Mouse (Mus musculus): Measurements from ENCODE around the gene Thop1. TPM values are rescaled to one million over a fixed set of nuclear protein-coding genes. Genes with fewer than 3 reads are reported as not detected.

Gene Thop1
- polyA plus RNA-seq, 1 experiment from 2014 or later: 65.8 TPM

GRCm38 (mm10) chr10:81087021-81087420, 17.2 kb downstream of the Thop1 start:
- H3K4me2 ChIP-seq (ENCODE audit: low read depth): no peak overlapping the region
- DNase-seq (ENCODE audit: low spot score): no peak
- no peak overlapping the region for H3K27ac ChIP-seq (ENCODE audit: low read depth, low read length)
- 49% methylated on average over 2 of the region's 2 CpGs for WGBS
- peaks cover 2% of the 10 kb centered on the region for H3K36me3 ChIP-seq (ENCODE audit: control insufficient read depth, insufficient read depth, low read length)
- H3K9me3 ChIP-seq (ENCODE audit: control insufficient read depth, low read length): no peaks in the 10 kb centered on the region
- no peak for ATAC-seq (ENCODE audit: insufficient read depth, low FRiP score, low TSS enrichment)
- no peaks in the 10 kb centered on the region for H3K27me3 ChIP-seq (ENCODE audit: control insufficient read depth, insufficient read depth, low read length)
- H3K9ac ChIP-seq (ENCODE audit: low read length): no peak overlapping the region
- H3K4me3 ChIP-seq (ENCODE audit: low read depth, low read length): no peak overlapping the region
- no peaks in the 10 kb centered on the region; the same call in 1 of the 2 replicates for H3K4me1 ChIP-seq (ENCODE audit: control insufficient read depth, insufficient read depth, low read length)

- Histone ChIP-seq H3K4me2 (ENCODE audit: low read depth) (no peak overlapping the region), H3K36me3 (ENCODE audit: control insufficient read depth, insufficient read depth, low read length) (no peaks in the 10 kb centered on the region), H3K9me3 (ENCODE audit: control insufficient read depth, low read length) (no peaks in the 10 kb centered on the region), H3K27ac (ENCODE audit: low read depth, low read length) (no peak overlapping the region), H3K27me3 (ENCODE audit: control insufficient read depth, insufficient read depth, low read length) (no peaks in the 10 kb centered on the region), H3K4me1 (ENCODE audit: control insufficient read depth, insufficient read depth, low read length) (no peaks in the 10 kb centered on the region; the same call in 1 of the 2 replicates), H3K9ac (ENCODE audit: low read length) (no peak overlapping the region), H3K4me3 (ENCODE audit: low read depth, low read length) (no peak overlapping the region)
- WGBS: 66% methylated on average over 2 of the region's 2 CpGs
- DNase-seq (ENCODE audit: low spot score): no peak
- ATAC-seq (ENCODE audit: insufficient read depth, low FRiP score, low TSS enrichment): no peak
Observed at GRCm38 (mm10) chr10:81089216-81089615, 19.4 kb downstream of the Thop1 start.

GRCm38 (mm10) chr10:81090621-81091020, 20.8 kb downstream of the Thop1 start:
- no peaks in the 10 kb centered on the region for H3K9me3 ChIP-seq (ENCODE audit: control insufficient read depth, low read length)
- no peaks in the 10 kb centered on the region for H3K36me3 ChIP-seq (ENCODE audit: control insufficient read depth, insufficient read depth, low read length)
- H3K9ac ChIP-seq (ENCODE audit: low read length): no peak overlapping the region
- DNase-seq (ENCODE audit: low spot score) (no peak), ATAC-seq (ENCODE audit: insufficient read depth, low FRiP score, low TSS enrichment) (no peak)
- H3K4me2 ChIP-seq (ENCODE audit: low read depth): no peak overlapping the region
- no peaks in the 10 kb centered on the region for H3K27me3 ChIP-seq (ENCODE audit: control insufficient read depth, insufficient read depth, low read length)
- WGBS: 75% methylated on average over 7 of the region's 7 CpGs
- no peaks in the 10 kb centered on the region; the same call in 1 of the 2 replicates for H3K4me1 ChIP-seq (ENCODE audit: control insufficient read depth, insufficient read depth, low read length)
- H3K27ac ChIP-seq (ENCODE audit: low read depth, low read length): no peak overlapping the region
- no peak overlapping the region for H3K4me3 ChIP-seq (ENCODE audit: low read depth, low read length)

- ATAC-seq (ENCODE audit: insufficient read depth, low FRiP score, low TSS enrichment) (no peak), DNase-seq (ENCODE audit: low spot score) (no peak)
- Histone ChIP-seq H3K4me3 (ENCODE audit: low read depth, low read length) (no peak overlapping the region), H3K36me3 (ENCODE audit: control insufficient read depth, insufficient read depth, low read length) (no peaks in the 10 kb centered on the region), H3K4me1 (ENCODE audit: control insufficient read depth, insufficient read depth, low read length) (no peaks in the 10 kb centered on the region; the same call in 1 of the 2 replicates), H3K4me2 (ENCODE audit: low read depth) (no peak overlapping the region), H3K27me3 (ENCODE audit: control insufficient read depth, insufficient read depth, low read length) (no peaks in the 10 kb centered on the region), H3K27ac (ENCODE audit: low read depth, low read length) (no peak overlapping the region), H3K9ac (ENCODE audit: low read length) (no peak overlapping the region), H3K9me3 (ENCODE audit: control insufficient read depth, low read length) (no peaks in the 10 kb centered on the region)
- WGBS: 61% methylated on average over 22 of the region's 22 CpGs
Observed at GRCm38 (mm10) chr10:81092465-81093250, 22.8 kb downstream of the Thop1 start.

GRCm38 (mm10) chr10:81094931-81095678, 25.3 kb downstream of the Thop1 start:
- no peak overlapping the region for H3K4me3 ChIP-seq (ENCODE audit: low read depth, low read length)
- H3K4me2 ChIP-seq (ENCODE audit: low read depth): no peak overlapping the region
- ATAC-seq (ENCODE audit: insufficient read depth, low FRiP score, low TSS enrichment) (no peak), DNase-seq (ENCODE audit: low spot score) (no peak)
- no peaks in the 10 kb centered on the region for H3K27me3 ChIP-seq (ENCODE audit: control insufficient read depth, insufficient read depth, low read length)
- no peak overlapping the region for H3K9ac ChIP-seq (ENCODE audit: low read length)
- H3K9me3 ChIP-seq (ENCODE audit: control insufficient read depth, low read length): no peaks in the 10 kb centered on the region
- 62% methylated on average over 9 of the region's 9 CpGs for WGBS
- H3K4me1 ChIP-seq (ENCODE audit: control insufficient read depth, insufficient read depth, low read length): no peaks in the 10 kb centered on the region
- no peak overlapping the region for H3K27ac ChIP-seq (ENCODE audit: low read depth, low read length)
- H3K36me3 ChIP-seq (ENCODE audit: control insufficient read depth, insufficient read depth, low read length): no peaks in the 10 kb centered on the region

- peak within 1 kb of the TSS; percentile 67 for H3K4me2 ChIP-seq (ENCODE audit: low read depth)
- peak; percentile 90 for ATAC-seq (ENCODE audit: insufficient read depth, low FRiP score, low TSS enrichment)
- no peaks in the 10 kb centered on the region for H3K27me3 ChIP-seq (ENCODE audit: control insufficient read depth, insufficient read depth, low read length)
- under 1% methylated on average over 56 of the region's 56 CpGs for WGBS
- no peaks in the 10 kb centered on the region for H3K9me3 ChIP-seq (ENCODE audit: control insufficient read depth, low read length)
- peaks cover 9% of the 10 kb centered on the region for H3K36me3 ChIP-seq (ENCODE audit: control insufficient read depth, insufficient read depth, low read length)
- H3K4me3 ChIP-seq (ENCODE audit: low read depth, low read length): peak within 1 kb of the TSS; percentile 87
- H3K4me1 ChIP-seq (ENCODE audit: control insufficient read depth, insufficient read depth, low read length): peaks cover 5% of the 10 kb centered on the region
- H3K9ac ChIP-seq (ENCODE audit: low read length): peak within 1 kb of the TSS; percentile 96
- H3K27ac ChIP-seq (ENCODE audit: low read depth, low read length): peak within 1 kb of the TSS; percentile 99
- DNase-seq (ENCODE audit: low spot score): peak; percentile 97
Observed at GRCm38 (mm10) chr10:81105565-81106112, 35.8 kb downstream of the Thop1 start, which contains the start of gene Map2k2. TSS of gene Map2k2 (plus strand) at chr10:81105915.

GRCm38 (mm10) chr10:81106113-81106721, 36.4 kb downstream of the Thop1 start:
- peaks cover 11% of the 10 kb centered on the region for H3K36me3 ChIP-seq (ENCODE audit: control insufficient read depth, insufficient read depth, low read length)
- WGBS: under 1% methylated on average over 32 of the region's 35 CpGs
- H3K4me3 ChIP-seq (ENCODE audit: low read depth, low read length): peak overlapping the region; percentile 87
- H3K4me1 ChIP-seq (ENCODE audit: control insufficient read depth, insufficient read depth, low read length): peaks cover 5% of the 10 kb centered on the region
- H3K9ac ChIP-seq (ENCODE audit: low read length): peak overlapping the region; percentile 96
- peak overlapping the region; percentile 99 for H3K27ac ChIP-seq (ENCODE audit: low read depth, low read length)
- H3K9me3 ChIP-seq (ENCODE audit: control insufficient read depth, low read length): no peaks in the 10 kb centered on the region
- H3K27me3 ChIP-seq (ENCODE audit: control insufficient read depth, insufficient read depth, low read length): no peaks in the 10 kb centered on the region
- peak; percentile 90 for DNase-seq (ENCODE audit: low spot score)
- H3K4me2 ChIP-seq (ENCODE audit: low read depth): peak overlapping the region; percentile 67
- ATAC-seq (ENCODE audit: insufficient read depth, low FRiP score, low TSS enrichment): peak; percentile 91

- WGBS: 99% methylated on average over 6 of the region's 6 CpGs
- Histone ChIP-seq H3K4me2 (ENCODE audit: low read depth) (no peak overlapping the region), H3K4me3 (ENCODE audit: low read depth, low read length) (no peak overlapping the region), H3K4me1 (ENCODE audit: control insufficient read depth, insufficient read depth, low read length) (no peaks in the 10 kb centered on the region), H3K9me3 (ENCODE audit: control insufficient read depth, low read length) (no peaks in the 10 kb centered on the region), H3K9ac (ENCODE audit: low read length) (no peak overlapping the region), H3K27me3 (ENCODE audit: control insufficient read depth, insufficient read depth, low read length) (no peaks in the 10 kb centered on the region), H3K36me3 (ENCODE audit: control insufficient read depth, insufficient read depth, low read length) (peaks cover 41% of the 10 kb centered on the region), H3K27ac (ENCODE audit: low read depth, low read length) (no peak overlapping the region)
- no peak for DNase-seq (ENCODE audit: low spot score)
- ATAC-seq (ENCODE audit: insufficient read depth, low FRiP score, low TSS enrichment): no peak
Observed at GRCm38 (mm10) chr10:81112946-81113345, 43.1 kb downstream of the Thop1 start.
